Mouse (Mus musculus): Measurements from ENCODE around the gene Ttc7. TPM values are rescaled to one million over a fixed set of nuclear protein-coding genes. Genes with fewer than 3 reads are reported as not detected.

Gene Ttc7
- polyA plus RNA-seq, 1 experiment from 2014 or later: 13.1 TPM

DNA sequence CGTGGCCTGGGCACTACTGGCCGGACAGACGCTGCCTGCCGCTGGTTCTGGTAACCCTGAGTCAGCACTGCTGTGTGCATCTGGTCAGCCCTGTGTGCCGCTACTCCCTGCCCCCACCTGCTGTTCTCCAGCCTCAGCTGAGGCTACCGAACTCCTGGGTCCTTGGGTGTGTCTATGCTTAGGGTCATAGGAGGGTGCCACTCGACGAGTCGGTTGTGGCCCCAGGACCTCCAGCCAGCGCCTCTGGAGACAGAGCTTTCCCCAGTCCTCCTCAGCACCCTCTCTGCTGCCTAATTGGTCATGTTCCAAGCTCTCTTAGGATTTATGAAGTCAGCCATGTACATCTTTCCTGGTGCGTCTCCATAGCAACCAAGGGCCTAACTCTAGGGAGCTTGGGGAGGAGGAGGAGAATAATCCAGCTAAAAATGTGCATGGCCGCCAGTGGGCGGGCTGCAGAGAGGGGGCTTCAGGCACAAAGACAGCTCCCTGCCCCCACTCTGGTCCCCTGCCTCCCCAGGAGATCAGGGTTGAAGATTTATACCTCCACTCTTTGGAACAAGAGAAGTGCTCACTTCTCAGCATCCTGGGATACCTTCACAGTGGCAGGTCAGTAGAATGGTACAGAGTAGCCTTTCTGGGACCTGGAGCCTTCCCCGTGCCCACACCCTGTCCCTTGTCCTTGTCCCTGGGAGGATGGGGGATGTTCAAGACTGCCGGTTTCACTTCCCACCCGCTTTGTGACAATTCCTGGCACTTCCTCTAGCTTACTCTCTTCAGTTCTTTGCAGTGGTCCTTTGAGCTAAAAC lies 95.9 kb downstream of the Ttc7 start:
- 56% methylated on average over 16 of the region's 16 CpGs for WGBS
- no peak overlapping the region for H3K4me3 ChIP-seq (replicated peaks)
- no peak overlapping the region for H3K9ac ChIP-seq
- H3K4me2 ChIP-seq: no peak overlapping the region; the same call in 1 of the 2 replicates
- peak overlapping the region; percentile 54 for H3K27ac ChIP-seq
- H3K36me3 ChIP-seq: no peaks in the 10 kb centered on the region
- H3K9me3 ChIP-seq: no peaks in the 10 kb centered on the region
- H3K4me1 ChIP-seq: peaks cover 50% of the 10 kb centered on the region
- ATAC-seq (ENCODE audit: insufficient read depth, low FRiP score, low read depth): no peak
- no peaks in the 10 kb centered on the region for H3K27me3 ChIP-seq (replicated peaks)

DNA sequence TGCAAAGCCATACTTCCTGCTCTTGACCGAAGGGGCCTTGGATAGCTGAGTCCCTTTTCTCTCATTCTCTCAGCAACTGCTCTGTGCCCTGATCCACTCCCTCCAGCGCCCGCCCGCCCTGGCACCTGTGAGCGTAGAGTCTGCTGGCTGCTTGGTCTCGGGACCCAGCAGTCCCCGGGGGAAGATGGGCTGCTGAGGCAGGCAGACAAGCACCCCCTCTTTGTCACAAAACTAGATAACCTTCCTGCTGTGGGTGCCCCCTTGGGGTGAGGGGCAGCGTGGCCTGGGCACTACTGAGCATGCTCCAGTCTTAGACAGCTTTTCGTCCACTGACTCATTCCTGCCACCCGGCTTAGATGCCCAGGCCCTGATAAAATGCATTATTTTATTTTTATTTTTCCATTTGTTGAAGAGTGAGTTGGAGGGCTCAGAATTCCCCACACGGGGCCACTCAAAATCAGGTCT lies 96.5 kb downstream of the Ttc7 start:
- Histone ChIP-seq H3K4me3 (replicated peaks) (no peak overlapping the region), H3K4me1 (peaks cover 50% of the 10 kb centered on the region), H3K27me3 (replicated peaks) (no peaks in the 10 kb centered on the region), H3K36me3 (no peaks in the 10 kb centered on the region), H3K4me2 (no peak overlapping the region; the same call in 1 of the 2 replicates), H3K27ac (peak overlapping the region; percentile 54), H3K9me3 (no peaks in the 10 kb centered on the region), H3K9ac (no peak overlapping the region)
- WGBS: 82% methylated on average over 11 of the region's 11 CpGs
- ATAC-seq (ENCODE audit: insufficient read depth, low FRiP score, low read depth): no peak

GRCm38 (mm10) chr17:87379821-87380220 lies 97.1 kb downstream of the Ttc7 start:
- WGBS: 42% methylated on average over 10 of the region's 10 CpGs
- H3K4me3 ChIP-seq (replicated peaks): no peak overlapping the region
- H3K9me3 ChIP-seq: no peaks in the 10 kb centered on the region
- H3K4me1 ChIP-seq: peaks cover 50% of the 10 kb centered on the region
- no peak overlapping the region for H3K9ac ChIP-seq
- H3K27ac ChIP-seq: peak overlapping the region; percentile 45
- H3K27me3 ChIP-seq (replicated peaks): no peaks in the 10 kb centered on the region
- H3K4me2 ChIP-seq: no peak overlapping the region
- no peak for ATAC-seq (ENCODE audit: insufficient read depth, low FRiP score, low read depth)
- H3K36me3 ChIP-seq: no peaks in the 10 kb centered on the region

GRCm38 (mm10) chr17:87380681-87381080 lies 98.0 kb downstream of the Ttc7 start:
- H3K9me3 ChIP-seq: no peaks in the 10 kb centered on the region
- no peak overlapping the region for H3K27ac ChIP-seq
- 81% methylated on average over 9 of the region's 9 CpGs for WGBS
- H3K27me3 ChIP-seq (replicated peaks): no peaks in the 10 kb centered on the region
- no peak overlapping the region for H3K4me3 ChIP-seq (replicated peaks)
- H3K4me2 ChIP-seq: no peak overlapping the region
- H3K4me1 ChIP-seq: peaks cover 48% of the 10 kb centered on the region
- no peak overlapping the region for H3K9ac ChIP-seq
- H3K36me3 ChIP-seq: no peaks in the 10 kb centered on the region
- no peak for ATAC-seq (ENCODE audit: insufficient read depth, low FRiP score, low read depth)

GRCm38 (mm10) chr17:87385835-87386234 lies 103.1 kb downstream of the Ttc7 start:
- Histone ChIP-seq H3K9ac (no peak overlapping the region), H3K27me3 (replicated peaks) (no peaks in the 10 kb centered on the region), H3K4me2 (no peak overlapping the region), H3K9me3 (no peaks in the 10 kb centered on the region), H3K4me3 (replicated peaks) (no peak overlapping the region), H3K27ac (no peak overlapping the region), H3K4me1 (no peaks in the 10 kb centered on the region; the same call in 1 of the 2 replicates), H3K36me3 (no peaks in the 10 kb centered on the region)
- WGBS: 72% methylated on average over 3 of the region's 3 CpGs
- ATAC-seq (ENCODE audit: insufficient read depth, low FRiP score, low read depth): no peak

- no peak overlapping the region for H3K4me2 ChIP-seq
- no peak overlapping the region for H3K4me3 ChIP-seq (replicated peaks)
- ATAC-seq (ENCODE audit: insufficient read depth, low FRiP score, low read depth): peak; percentile 22; the same call in 1 of the 2 replicates
- WGBS: 46% methylated on average over 4 of the region's 5 CpGs
- no peaks in the 10 kb centered on the region for H3K9me3 ChIP-seq
- no peaks in the 10 kb centered on the region; the same call in 1 of the 2 replicates for H3K4me1 ChIP-seq
- H3K9ac ChIP-seq: no peak overlapping the region
- H3K36me3 ChIP-seq: no peaks in the 10 kb centered on the region
- H3K27me3 ChIP-seq (replicated peaks): no peaks in the 10 kb centered on the region
- no peak overlapping the region for H3K27ac ChIP-seq
Observed at GRCm38 (mm10) chr17:87387068-87387467, 104.4 kb downstream of the Ttc7 start.

DNA sequence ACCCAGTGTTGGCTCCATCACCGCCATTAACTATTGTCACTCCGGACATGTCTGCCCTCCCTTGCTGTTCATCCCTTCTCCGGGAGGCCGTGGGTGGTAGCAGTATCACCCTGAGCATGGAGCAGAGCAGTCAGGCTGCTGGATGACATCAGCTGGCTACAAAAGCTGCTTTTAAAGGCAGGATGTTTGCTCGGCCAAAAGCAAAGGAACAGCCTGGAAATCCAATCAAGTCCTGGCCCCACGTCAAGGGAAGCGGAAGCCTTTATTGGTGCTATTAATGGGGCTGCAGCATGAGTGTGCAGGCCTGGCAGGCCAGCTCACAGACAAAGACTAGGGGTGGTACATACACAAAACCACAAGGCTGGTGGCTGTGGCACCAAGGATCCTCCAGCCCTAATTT lies 108.6 kb downstream of the Ttc7 start:
- no peak overlapping the region for H3K4me2 ChIP-seq
- peaks cover 4% of the 10 kb centered on the region for H3K4me1 ChIP-seq
- H3K4me3 ChIP-seq (replicated peaks): no peak overlapping the region
- no peaks in the 10 kb centered on the region for H3K36me3 ChIP-seq
- H3K9me3 ChIP-seq: no peaks in the 10 kb centered on the region
- no peak overlapping the region for H3K9ac ChIP-seq
- no peak for ATAC-seq (ENCODE audit: insufficient read depth, low FRiP score, low read depth)
- H3K27ac ChIP-seq: no peak overlapping the region
- no peaks in the 10 kb centered on the region for H3K27me3 ChIP-seq (replicated peaks)
- 60% methylated on average over 7 of the region's 7 CpGs for WGBS

DNA sequence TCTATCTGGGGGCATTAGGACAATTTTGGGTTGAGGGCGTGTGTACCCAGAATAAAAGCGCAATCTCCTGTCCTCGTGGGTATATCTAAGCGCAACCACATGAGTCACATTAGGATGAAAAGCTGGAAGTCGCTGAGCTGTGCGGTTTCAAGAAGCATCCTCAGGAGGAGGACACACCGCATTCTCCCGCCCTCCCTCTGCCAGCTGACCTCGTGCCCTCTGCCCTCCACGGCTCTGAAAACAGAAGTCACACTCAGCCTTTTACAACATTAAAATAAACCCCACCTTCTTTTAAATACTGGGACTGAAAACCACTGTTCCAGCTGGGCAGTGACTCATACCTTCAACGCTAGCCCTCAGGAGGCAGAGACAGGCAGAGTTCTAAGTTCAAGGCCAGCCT lies 114.4 kb downstream of the Ttc7 start:
- Histone ChIP-seq H3K9ac (no peak overlapping the region), H3K9me3 (no peaks in the 10 kb centered on the region), H3K4me1 (peaks cover 4% of the 10 kb centered on the region; the same call in 1 of the 2 replicates), H3K27me3 (replicated peaks) (no peaks in the 10 kb centered on the region), H3K4me2 (no peak overlapping the region), H3K36me3 (no peaks in the 10 kb centered on the region), H3K27ac (no peak overlapping the region), H3K4me3 (replicated peaks) (no peak overlapping the region)
- ATAC-seq (ENCODE audit: insufficient read depth, low FRiP score, low read depth): no peak
- WGBS: 73% methylated on average over 11 of the region's 11 CpGs

DNA sequence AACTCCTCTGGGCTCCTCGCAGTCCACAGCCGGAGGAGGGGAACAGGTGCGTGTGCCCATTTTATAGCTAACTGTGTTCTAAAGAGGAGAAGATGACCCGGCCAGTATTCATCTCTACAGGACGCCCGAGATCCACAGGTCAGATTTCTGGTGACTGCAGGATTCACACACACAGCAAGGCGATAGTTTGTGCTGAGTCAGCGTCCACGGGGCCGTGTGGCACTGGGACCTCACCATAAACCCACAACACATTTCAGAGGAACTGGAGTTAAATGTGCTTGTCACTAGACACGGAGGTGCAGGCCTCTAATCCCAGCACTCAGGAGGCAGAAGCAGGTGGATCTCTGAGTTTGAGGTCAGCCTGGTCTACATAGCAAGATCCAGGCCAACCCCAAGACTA lies 119.8 kb downstream of the Ttc7 start:
- Histone ChIP-seq H3K9ac (no peak overlapping the region), H3K9me3 (no peaks in the 10 kb centered on the region), H3K27me3 (replicated peaks) (no peaks in the 10 kb centered on the region), H3K4me1 (no peaks in the 10 kb centered on the region), H3K4me3 (replicated peaks) (no peak overlapping the region), H3K27ac (no peak overlapping the region), H3K36me3 (no peaks in the 10 kb centered on the region), H3K4me2 (no peak overlapping the region)
- 86% methylated on average over 11 of the region's 11 CpGs for WGBS
- ATAC-seq (ENCODE audit: insufficient read depth, low FRiP score, low read depth): no peak

DNA sequence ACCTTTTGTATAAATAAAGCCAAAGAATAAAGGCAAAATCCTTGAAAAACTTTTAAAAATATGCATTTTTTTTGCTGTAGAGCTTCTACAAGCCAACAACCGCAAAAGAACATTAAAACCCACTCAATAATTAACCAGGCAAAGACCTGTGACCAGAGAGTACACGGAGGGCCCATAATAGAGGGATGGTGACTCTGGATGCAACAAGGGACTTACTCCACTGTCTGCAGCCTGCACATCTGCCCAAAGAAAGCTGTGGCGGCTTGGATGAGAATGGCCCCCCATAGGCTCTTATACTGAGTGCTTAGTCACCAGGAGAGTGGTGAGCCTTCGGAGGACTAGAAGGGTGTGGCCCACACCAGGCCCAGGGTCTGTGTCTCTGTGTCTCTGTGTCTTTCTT lies 120.8 kb downstream of the Ttc7 start:
- ATAC-seq (ENCODE audit: insufficient read depth, low FRiP score, low read depth): no peak
- H3K4me2 ChIP-seq: no peak overlapping the region
- no peaks in the 10 kb centered on the region for H3K36me3 ChIP-seq
- no peaks in the 10 kb centered on the region for H3K9me3 ChIP-seq
- H3K27ac ChIP-seq: no peak overlapping the region
- no peak overlapping the region for H3K9ac ChIP-seq
- no peaks in the 10 kb centered on the region for H3K4me1 ChIP-seq
- 72% methylated on average over 4 of the region's 4 CpGs for WGBS
- no peak overlapping the region for H3K4me3 ChIP-seq (replicated peaks)
- H3K27me3 ChIP-seq (replicated peaks): no peaks in the 10 kb centered on the region

DNA sequence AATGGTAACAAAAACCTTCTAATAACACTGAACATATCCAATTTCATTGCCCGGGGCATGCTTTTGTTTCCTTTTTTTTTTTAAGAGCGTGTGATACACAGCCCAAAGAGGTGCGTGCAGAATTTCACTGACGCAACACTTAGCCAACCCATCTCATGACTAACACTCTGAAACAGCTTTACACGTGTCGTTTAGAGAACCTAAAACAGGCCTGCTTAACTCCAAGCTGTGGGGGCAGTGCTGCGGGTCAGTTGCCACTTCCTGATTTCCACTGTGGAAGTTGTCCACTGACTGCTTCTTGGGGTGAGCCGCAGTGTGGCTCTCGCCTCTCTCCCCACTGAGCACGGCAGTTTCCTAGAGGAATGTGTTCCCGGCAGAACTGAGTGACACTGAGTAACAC lies 122.9 kb downstream of the Ttc7 start:
- no peak overlapping the region for H3K4me2 ChIP-seq
- no peaks in the 10 kb centered on the region for H3K9me3 ChIP-seq
- H3K36me3 ChIP-seq: no peaks in the 10 kb centered on the region
- H3K27me3 ChIP-seq (replicated peaks): no peaks in the 10 kb centered on the region
- no peak overlapping the region for H3K9ac ChIP-seq
- H3K27ac ChIP-seq: no peak overlapping the region
- no peaks in the 10 kb centered on the region for H3K4me1 ChIP-seq
- H3K4me3 ChIP-seq (replicated peaks): no peak overlapping the region
- WGBS: 69% methylated on average over 11 of the region's 11 CpGs
- ATAC-seq (ENCODE audit: insufficient read depth, low FRiP score, low read depth): no peak

DNA sequence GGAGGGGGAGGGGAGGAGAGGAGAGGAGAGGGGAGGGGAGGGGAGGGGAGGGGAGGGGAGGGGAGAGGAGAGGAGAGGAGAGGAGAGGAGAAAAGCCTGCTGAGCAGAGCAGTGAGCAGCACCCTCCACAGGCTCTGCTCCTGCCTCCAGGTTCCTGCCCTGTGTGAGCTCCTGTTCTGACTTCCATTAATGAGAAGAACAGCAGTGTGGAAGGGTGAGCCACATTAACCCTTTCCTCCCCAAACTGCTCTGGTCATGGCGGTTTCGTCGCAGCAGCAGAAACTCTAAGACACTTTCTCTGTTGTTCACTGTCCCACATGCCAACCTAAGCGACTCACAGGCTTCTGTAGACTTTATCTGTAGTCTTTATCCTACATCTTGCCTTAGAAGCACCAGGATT lies 124.0 kb downstream of the Ttc7 start:
- no peaks in the 10 kb centered on the region for H3K27me3 ChIP-seq (replicated peaks)
- no peak overlapping the region for H3K4me2 ChIP-seq
- H3K4me1 ChIP-seq: no peaks in the 10 kb centered on the region
- no peak overlapping the region for H3K9ac ChIP-seq
- H3K27ac ChIP-seq: no peak overlapping the region
- H3K36me3 ChIP-seq: no peaks in the 10 kb centered on the region
- 82% methylated on average over 4 of the region's 4 CpGs for WGBS
- H3K4me3 ChIP-seq (replicated peaks): no peak overlapping the region
- H3K9me3 ChIP-seq: no peaks in the 10 kb centered on the region
- no peak for ATAC-seq (ENCODE audit: insufficient read depth, low FRiP score, low read depth)
